Mouse (Mus musculus): ENCODE data around the gene Serpina1f.
"Not testable (repeated sequence)": the region's sequence is repeated elsewhere in the genome, so short reads cannot be mapped to it uniquely, and the experiment has no call there.

Gene Serpina1f

GRCm38 (mm10) chr12:103662053-103662452, 33.3 kb downstream of the Serpina1f start:
- DNase-seq (ENCODE audit: low spot score in 2 of 2): not testable (repeated sequence)

DNA sequence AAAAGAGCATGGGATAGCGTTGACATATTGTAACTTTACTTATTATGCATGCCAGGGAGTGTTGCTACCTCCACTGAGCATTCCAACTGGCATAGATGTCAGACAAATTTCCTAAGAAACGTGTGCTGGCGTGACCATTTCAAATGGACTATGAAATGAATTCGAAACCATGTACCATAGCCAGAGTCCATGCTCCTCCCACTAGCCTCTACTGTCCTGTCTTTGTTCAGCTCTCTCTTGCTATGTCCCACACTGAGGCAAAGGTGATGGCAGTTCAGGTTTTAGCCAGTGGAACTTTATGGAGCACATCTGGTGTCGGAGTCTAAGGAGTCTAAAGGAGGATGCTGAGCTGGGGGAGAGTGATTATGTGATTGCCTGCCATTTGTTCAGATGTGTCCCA, 35.3 kb downstream of the Serpina1f start:
- no peak for DNase-seq (ENCODE audit: low spot score in 2 of 2)

DNA sequence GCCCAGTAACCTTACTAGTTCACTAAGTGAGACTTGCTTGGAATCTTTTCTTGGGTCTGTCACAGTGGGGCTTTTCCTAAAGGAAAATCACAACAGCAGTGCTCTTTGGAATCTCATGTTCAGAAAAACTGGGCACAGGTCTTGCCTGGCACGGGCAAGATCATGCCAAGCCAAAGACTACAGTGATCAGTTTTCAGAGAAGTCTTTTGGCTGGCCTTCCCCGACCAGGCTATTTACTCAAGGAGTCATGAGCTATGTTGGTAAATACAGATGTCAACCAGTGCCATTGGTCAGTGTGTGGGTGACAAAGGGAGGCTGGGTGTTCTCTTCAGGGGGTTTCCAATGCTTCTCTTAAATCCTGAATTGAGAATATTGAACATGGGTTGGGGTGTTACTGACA, 36.2 kb downstream of the Serpina1f start:
- no peak for DNase-seq (ENCODE audit: low spot score in 2 of 2)

GRCm38 (mm10) chr12:103657991-103658390, 37.3 kb downstream of the Serpina1f start:
- no peak for DNase-seq (ENCODE audit: low spot score in 2 of 2)

GRCm38 (mm10) chr12:103656848-103657626, 38.3 kb downstream of the Serpina1f start, which contains the start of gene Serpina6:
TSS of gene Serpina6 (minus strand) at chr12:103657212.
- no peak for DNase-seq (ENCODE audit: low spot score in 2 of 2)

DNA sequence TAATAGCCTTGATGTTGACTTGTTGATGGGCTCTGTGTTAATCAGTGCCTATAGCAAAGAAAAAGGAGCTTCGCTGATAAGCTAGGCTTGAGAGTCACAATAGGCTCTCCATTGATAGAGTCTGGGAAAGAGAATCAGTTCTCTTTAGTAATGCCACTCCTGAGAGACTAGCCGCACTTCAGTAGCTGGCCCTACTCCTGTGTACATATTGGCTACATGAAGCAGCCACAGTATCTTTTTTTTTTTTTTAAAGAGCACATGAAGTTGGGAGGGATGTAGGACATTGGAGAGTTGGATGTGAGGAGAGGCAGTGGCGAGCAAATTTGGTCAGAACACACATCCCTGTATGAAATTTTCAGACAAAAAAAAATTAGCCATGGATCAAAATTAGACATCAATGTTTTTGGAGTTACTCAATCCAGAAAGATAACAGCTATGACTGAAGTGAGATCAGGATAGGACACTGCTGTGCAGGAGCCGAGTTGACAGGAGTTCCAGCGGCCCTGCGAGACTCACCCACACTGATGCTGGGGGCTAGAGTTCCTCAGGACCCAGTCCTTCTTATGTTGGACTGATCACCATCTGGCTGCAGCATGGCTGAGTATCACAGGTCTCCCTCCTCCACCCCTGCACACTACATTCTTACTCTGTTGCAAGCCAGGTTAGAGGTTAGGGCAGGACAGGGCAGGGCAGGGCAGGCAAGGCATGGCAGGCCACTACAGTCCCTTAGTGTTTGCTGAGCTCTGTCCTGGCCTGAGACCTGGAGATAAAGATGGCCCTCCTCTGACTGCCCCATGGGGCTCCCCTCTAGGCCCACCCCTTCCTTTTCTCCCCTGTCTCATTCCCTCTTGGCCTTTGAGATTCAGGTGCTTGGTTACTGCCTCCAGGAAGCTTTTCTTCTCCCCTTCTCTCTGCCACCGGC, 39.9 kb downstream of the Serpina1f start:
- DNase-seq (ENCODE audit: low spot score in 2 of 2): no peak

- DNase-seq (ENCODE audit: low spot score in 2 of 2): no peak
Measured at GRCm38 (mm10) chr12:103653836-103654235, 41.5 kb downstream of the Serpina1f start.

DNA sequence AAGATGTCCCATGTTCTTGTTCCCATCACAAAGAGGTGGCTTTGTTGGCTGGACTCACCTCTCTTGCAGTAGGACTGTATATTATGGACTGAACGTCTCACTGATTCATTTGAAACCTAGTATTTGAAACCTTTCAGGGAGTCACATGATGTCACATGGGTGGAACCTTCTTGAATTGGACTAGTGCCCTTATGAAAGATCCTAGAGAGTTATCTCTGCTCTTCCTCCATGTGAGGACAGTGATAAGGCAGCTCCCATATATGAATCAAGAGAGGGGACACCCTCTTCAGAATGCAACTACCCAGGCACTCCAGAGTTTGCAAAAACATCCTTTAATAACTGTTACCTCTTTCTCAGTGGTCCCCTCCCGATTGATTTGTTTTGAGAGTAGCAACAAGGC, 49.0 kb downstream of the Serpina1f start:
- no peak for DNase-seq (ENCODE audit: low spot score in 2 of 2)

GRCm38 (mm10) chr12:103644601-103645000, 50.7 kb downstream of the Serpina1f start:
- no peak for DNase-seq (ENCODE audit: low spot score in 2 of 2)

- DNase-seq (ENCODE audit: low spot score in 2 of 2): no peak
Measured at GRCm38 (mm10) chr12:103643818-103644217, 51.5 kb downstream of the Serpina1f start.

- DNase-seq (ENCODE audit: low spot score in 2 of 2): peak; percentile 50 to 76
Measured at GRCm38 (mm10) chr12:103643336-103643735, 52.0 kb downstream of the Serpina1f start.

Data from spleen, postnatal 10 days (tissue).